10 mouse cellular contexts compared by ENCODE assay signal in the genomic region with DNA sequence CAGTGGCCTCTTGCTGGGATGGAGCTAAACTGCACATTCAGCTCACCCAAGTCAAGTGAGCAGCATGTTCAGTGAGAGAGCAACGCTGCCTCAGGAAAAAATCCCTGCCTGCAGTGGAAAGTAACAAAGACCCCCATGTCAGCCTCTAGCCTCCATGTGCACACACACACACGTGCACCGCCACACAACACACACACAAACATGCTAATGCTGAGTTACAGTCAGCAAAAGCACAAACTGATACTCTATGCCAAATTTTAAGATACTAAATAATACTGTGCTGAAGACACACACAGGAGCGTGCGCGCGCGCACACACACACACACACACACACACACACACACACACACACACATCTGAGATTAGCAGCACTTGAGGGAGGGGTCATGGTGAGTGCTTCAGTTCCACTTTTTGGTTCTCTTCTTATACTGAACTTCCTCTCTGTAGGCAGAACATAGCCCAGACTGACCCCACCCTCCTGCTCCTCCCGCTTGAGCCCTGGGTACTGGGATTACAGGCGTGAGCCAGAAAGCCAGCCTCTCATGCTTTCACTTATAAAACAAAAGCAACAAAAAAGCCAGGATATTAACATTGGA. TPM values are rescaled to one million over a fixed set of nuclear protein-coding genes. Genes with fewer than 3 reads are reported as not detected.
DNase-seq lines count a peak whose midpoint lies in the region; ATAC-seq and TF ChIP-seq lines count a peak whose summit lies in the region.
"Had no signal": no experiment of that assay in that cellular context is flagged by ENCODE, and none has a peak within 500 bp of the region (broad histone marks: within the 10 kb centered on the region; RNA-seq: fewer than 3 reads in every experiment).

No protein-coding gene starts in this region.

- no peak overlapping the region for H3K27ac ChIP-seq in layer of hippocampus, adult 2 months
- no peak overlapping the region for H3K27ac ChIP-seq in embryonic facial prominence, embryonic 13.5 days

- no peak for ATAC-seq in embryonic facial prominence, embryonic 13.5 days (ENCODE audit: insufficient number of reproducible peaks, insufficient read depth, low FRiP score, low TSS enrichment, low read depth)

- peak overlapping the region; percentile 96; the same call in 1 of the 2 replicates for H3K4me2 ChIP-seq in embryonic facial prominence, embryonic 13.5 days

- WGBS in embryonic facial prominence, embryonic 13.5 days = 75% methylated on average over 10 of the region's 10 CpGs

- peak; percentile 34 for DNase-seq in layer of hippocampus, adult 11-12 months (ENCODE audit: low spot score)
- no peak for DNase-seq in layer of hippocampus, adult 2 months (ENCODE audit: low spot score in 2 of 2)
- peak; percentile 67 for DNase-seq in lung, postnatal 25 days (ENCODE audit: low spot score)
- peak; percentile 83 to 87 for DNase-seq in spleen, postnatal 36 days (ENCODE audit: low spot score in 2 of 2)
- DNase-seq in left cerebral cortex, postnatal 36 days (ENCODE audit: low spot score in 2 of 2) = no peak
- no peak for DNase-seq in urinary bladder, adult 2 months (ENCODE audit: low spot score)
- DNase-seq: adrenal gland, postnatal 36 days had no signal

- H3K36me3 ChIP-seq in embryonic facial prominence, embryonic 13.5 days = no peaks in the 10 kb centered on the region
- H3K36me3 ChIP-seq: heart, embryonic 10.5 days had no signal

- no peak overlapping the region for H3K9ac ChIP-seq in embryonic facial prominence, embryonic 13.5 days

- H3K9me3 ChIP-seq in embryonic facial prominence, embryonic 13.5 days = no peaks in the 10 kb centered on the region
- H3K9me3 ChIP-seq: heart, embryonic 10.5 days had no signal

- TF ChIP-seq CTCF in layer of hippocampus, adult 2 months (conservative IDR thresholded peaks at IDR 0.05) = no peak

- H3K4me1 ChIP-seq in embryonic facial prominence, embryonic 13.5 days = peaks cover 15% of the 10 kb centered on the region

- H3K4me3 ChIP-seq in layer of hippocampus, adult 2 months = no peak overlapping the region
- H3K4me3 ChIP-seq in embryonic facial prominence, embryonic 13.5 days = 0 out of 2 replicates have a peak overlapping the region, but pooled peaks have one; percentile 70

- intact Hi-C loops in left cerebral cortex, postnatal 36 days (cut with DNase I) = no loop called here

- H3K27me3 ChIP-seq in embryonic facial prominence, embryonic 13.5 days = peaks cover 14% of the 10 kb centered on the region; the same call in 1 of the 2 replicates

RNA-seq across cellular contexts. Expression of a gene that starts 1.1 kb away (rescaled TPM):
- 10 to 100 TPM; 50.1 to 51.0 TPM for total RNA-seq in layer of hippocampus, adult 2 months (2021)
- 8.7 and 10.2 TPM in 2 replicates for polyA plus RNA-seq in embryonic facial prominence, embryonic 13.5 days (2015; fragmentation: Nextera tagmentation; extraction: Ambion mirVana)
- total RNA-seq in left cerebral cortex, postnatal 36 days (2021) = 10 to 100 TPM; 39.2 to 39.9 TPM
- polyA plus RNA-seq in urinary bladder, adult 2 months (2012; rRNA removed) = 34.3 and 37.5 TPM in 2 replicates

RNA-seq across cellular contexts. Expression of a gene that starts 23.0 kb away (rescaled TPM):
- total RNA-seq in layer of hippocampus, adult 2 months (2021) = 1 to 10 TPM; 1.0 to 1.1 TPM
- polyA plus RNA-seq in embryonic facial prominence, embryonic 13.5 days (2015; fragmentation: Nextera tagmentation; extraction: Ambion mirVana) = 0.39 TPM in 1 of 2 replicates, not detected in the other
- under 1 TPM; 0.52 to 0.61 TPM for total RNA-seq in left cerebral cortex, postnatal 36 days (2021)
- polyA plus RNA-seq in urinary bladder, adult 2 months (2012; rRNA removed) = 0.63 and 0.69 TPM in 2 replicates
- total RNA-seq: adrenal gland, postnatal 36 days had no signal

RNA-seq across cellular contexts. Expression of a gene that starts 31.2 kb away (rescaled TPM):
- 10 to 100 TPM; 20.0 to 23.1 TPM for total RNA-seq in layer of hippocampus, adult 2 months (2021)
- 41.0 and 44.8 TPM in 2 replicates for polyA plus RNA-seq in embryonic facial prominence, embryonic 13.5 days (2015; fragmentation: Nextera tagmentation; extraction: Ambion mirVana)
- total RNA-seq in left cerebral cortex, postnatal 36 days (2021) = 10 to 100 TPM; 15.5 to 25.1 TPM
- 12.3 and 13.6 TPM in 2 replicates for polyA plus RNA-seq in urinary bladder, adult 2 months (2012; rRNA removed)

RNA-seq across cellular contexts. Expression of a gene that starts 48.8 kb away (rescaled TPM):
- total RNA-seq in layer of hippocampus, adult 2 months (2021) = not detected
- not detected in 2 replicates for polyA plus RNA-seq in embryonic facial prominence, embryonic 13.5 days (2015; fragmentation: Nextera tagmentation; extraction: Ambion mirVana)
- total RNA-seq in left cerebral cortex, postnatal 36 days (2021) = not detected
- polyA plus RNA-seq in urinary bladder, adult 2 months (2012; rRNA removed) = 7.3 and 8.8 TPM in 2 replicates
- polyA plus RNA-seq: heart, embryonic 10.5 days; lung, embryonic 16.5 days had no signal

RNA-seq across cellular contexts. Expression of a gene that starts 52.6 kb away (rescaled TPM):
- total RNA-seq in layer of hippocampus, adult 2 months (2021) = 1 to 10 TPM; 3.7 to 4.8 TPM
- 2.4 and 2.5 TPM in 2 replicates for polyA plus RNA-seq in embryonic facial prominence, embryonic 13.5 days (2015; fragmentation: Nextera tagmentation; extraction: Ambion mirVana)
- 1 to 10 TPM; 3.6 to 5.9 TPM for total RNA-seq in left cerebral cortex, postnatal 36 days (2021)
- polyA plus RNA-seq in urinary bladder, adult 2 months (2012; rRNA removed) = 839 and 925 TPM in 2 replicates

Comparison
In these comparisons a context has a peak if more than half of its experiments do, and no peak if none do; other contexts are left out.
1. DNase-seq: peak in layer of hippocampus, adult 11-12 months (single experiment), lung, postnatal 25 days (single experiment) and spleen, postnatal 36 days (2 of 2); none in layer of hippocampus, adult 2 months (0 of 2), left cerebral cortex, postnatal 36 days (0 of 2) and urinary bladder, adult 2 months (single experiment).